Mouse (Mus musculus) kidney, postnatal 14 days (tissue): ENCODE measurements at regions not wholly inside any gene's neighbourhood (a gene's known extent, or its start where the extent isn't known, plus 50 kb on each side); places are given as distances from the start of the nearest gene placed in this dataset.
"Not testable (repeated sequence)": the region's sequence is repeated elsewhere in the genome, so short reads cannot be mapped to it uniquely, and the experiment has no call there.

ENCODE experiments used
- DNase-seq: peaks from one replicate; pipeline ENCODE4 v3.0.0; 2022; ENCODE audit warnings: mixed read lengths

DNA sequence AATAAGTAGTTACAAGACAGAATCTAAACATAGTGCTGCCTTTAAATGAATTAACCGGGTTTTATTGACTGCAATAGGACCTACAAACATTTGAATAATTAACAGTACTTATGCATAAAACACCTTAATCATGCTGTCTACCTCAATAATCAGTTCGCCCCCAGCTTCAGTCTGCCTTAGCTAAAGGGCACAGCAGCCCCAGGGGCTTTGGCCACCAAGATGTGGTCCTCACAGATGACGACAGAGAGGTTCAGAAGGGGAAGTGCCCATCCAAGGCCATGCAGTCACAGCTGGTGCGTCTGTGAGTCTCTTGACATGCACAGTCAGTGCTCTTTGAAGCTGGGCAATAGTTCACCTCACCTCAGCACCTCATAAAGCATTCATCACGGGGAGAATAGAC is 452.8 kb upstream of the Jmjd1c start:
- no peak for DNase-seq

DNA sequence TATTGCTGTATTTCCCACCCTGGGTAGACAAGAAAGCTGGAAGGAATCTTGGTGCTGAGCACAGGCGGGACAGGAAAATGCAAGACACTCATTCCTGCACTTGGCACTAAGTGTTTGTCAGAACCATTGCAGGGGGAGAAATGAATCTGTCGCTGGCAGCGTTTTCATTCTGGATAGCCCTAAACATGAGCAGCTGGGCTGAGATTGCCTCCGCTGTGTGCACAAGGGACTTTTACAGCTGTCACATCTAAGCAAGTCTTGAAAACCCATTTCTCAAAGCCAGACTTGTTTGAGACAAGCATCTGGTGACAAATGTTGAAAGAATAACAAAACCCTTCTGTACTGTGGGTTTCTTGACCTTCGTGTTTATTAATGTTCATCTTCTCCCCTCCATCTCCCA is 438.4 kb upstream of the Jmjd1c start:
- DNase-seq: no peak

DNA sequence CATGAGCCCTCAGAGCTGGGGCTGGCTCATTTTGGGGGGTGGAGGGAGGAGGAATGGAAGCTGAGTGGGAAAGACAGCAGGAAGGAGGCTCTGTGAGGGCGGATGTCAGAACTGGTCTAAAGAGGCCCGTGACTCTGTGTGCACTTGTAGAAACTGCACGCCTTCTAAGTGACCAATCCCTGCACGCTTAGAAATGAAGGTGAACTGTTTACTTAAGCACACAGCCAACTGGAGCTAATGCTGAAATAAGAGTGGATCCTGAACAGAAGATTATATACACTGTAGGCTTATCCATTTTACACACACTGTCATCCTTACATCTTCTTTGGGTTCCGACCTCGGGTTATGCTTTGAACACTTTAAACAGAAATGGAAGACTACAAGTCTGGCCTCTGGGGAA is 412.8 kb upstream of the Jmjd1c start:
- DNase-seq: no peak

DNA sequence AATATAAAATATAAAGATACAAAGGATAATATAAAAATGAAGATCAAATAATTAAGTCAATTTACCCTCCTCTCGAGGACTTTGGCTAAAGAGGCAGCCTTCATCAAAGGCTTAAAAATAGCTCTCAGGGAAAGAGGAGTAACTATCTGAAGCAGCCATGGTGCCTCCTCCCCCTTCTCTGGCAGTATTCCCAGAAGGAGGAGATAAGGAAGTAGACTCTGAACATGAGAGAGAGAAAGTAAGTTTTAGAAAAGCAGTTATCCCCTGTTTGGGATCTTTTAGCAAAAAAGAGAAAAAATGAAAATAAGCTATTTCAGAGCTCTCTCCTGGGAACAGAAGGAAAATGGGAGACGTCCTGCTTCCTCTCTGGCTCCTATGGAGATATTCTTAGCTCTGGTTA is 406.7 kb upstream of the Jmjd1c start:
- not testable (repeated sequence) for DNase-seq

DNA sequence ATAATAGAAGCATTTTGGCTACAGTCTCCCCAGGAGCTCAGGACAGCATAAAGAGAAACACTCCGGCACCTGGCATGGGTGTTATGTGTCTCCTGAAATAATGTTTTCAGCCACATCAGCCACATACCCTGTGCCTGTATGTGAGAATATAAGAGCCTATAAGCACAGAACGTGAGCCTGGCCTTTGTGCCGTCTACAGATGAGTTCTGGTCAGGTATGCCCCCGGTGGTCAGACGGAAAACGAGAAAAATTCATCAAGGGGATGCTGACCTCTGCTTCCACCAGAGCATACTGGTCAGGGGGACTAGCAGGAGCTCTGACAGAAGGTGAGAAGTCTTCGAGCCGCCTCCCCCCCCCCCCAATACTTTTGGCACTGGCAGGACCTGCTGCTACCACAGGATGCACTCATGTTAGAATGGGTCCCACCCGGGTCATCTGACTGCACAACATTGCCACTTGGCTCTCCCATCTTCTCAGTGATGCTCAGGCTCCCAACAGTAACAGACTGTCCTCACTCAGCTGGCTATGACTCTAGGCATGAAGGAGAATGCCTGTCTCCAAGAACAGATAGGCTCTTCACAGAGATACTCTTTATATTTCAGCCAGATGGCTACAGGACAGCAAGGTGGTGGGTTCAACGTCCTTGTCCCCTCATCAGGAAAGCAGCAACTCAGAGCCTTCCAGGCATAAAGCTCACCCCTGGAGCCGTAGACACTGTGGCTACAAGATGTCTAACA is 401.2 kb upstream of the Jmjd1c start:
- no peak for DNase-seq

DNA sequence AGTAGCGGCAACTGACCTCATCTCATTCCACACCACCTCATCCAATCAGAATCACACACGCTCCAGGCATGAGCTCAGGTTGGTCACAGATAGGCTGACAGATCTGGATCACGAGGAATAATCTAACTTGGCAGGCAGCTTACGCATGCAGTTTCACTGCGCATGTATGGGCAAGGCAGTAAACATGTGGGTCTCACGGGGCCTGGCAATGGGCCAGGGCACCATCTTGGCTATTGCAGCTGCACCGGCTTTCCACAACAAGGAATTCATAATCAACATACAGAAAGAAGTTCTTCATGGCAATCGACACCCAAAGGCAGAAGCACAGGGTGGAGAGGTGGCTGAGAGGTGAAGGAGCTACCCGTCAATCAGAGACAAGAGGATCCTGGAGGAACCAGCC is 381.0 kb upstream of the Jmjd1c start:
- DNase-seq: not testable (repeated sequence)

DNA sequence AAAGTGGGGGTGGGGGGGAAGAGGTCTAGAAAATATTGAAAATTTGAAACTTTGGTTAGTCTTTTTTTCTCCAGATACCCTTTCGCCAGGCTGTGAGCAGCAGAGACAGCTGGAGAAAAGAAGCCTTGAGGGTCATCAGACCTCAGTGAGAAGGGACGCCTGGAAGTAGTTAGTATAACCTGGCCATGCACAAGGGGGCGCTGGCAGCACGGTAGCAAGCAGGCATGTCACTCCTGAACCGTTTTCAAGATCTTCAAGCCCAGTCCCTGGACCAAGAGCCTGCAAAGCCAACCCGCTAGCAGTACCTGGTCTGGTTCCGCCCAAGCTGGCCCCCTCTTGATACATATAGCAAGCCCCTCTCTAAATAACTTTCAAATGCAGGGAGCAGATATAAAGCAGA is 378.0 kb upstream of the Jmjd1c start:
- peak; percentile 2 for DNase-seq

DNA sequence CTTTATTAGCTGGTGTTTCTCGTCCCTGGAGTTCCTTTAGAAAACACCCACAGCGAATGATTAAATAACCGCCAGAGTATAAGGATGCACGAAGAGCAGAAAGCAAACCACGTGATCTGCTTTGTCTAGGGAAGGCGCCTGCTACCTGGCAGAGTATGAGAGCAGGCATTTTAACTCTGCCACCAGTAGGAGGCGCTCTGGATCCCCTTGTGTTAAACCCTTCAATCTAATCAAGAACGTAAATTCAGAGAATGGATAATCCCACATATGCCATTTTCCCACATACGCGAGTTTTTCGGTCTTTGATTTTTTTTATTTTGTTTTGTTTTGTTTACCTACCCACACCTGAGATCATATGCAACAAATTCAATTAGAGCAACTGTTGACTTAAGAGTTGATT is 376.1 kb upstream of the Jmjd1c start:
- no peak for DNase-seq

DNA sequence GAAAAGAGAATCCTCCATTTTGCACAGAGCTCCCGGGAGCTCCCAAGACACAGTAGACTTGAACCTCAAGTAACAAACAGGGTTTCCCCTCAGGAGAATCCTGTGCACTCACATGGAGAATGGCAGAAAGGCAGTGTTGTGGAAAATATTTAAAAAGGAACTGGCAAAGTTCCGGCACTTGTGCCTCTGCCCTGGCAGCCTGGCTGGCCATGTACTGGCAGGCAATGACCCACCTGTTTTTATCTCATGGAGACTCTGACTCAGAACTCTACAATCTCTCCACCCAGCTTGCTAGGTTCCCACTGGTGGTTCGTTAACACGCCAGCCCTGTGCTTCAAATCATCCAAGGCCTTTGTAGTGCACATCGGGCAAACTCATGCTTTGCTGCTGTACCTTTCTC is 362.3 kb upstream of the Jmjd1c start:
- no peak for DNase-seq

DNA sequence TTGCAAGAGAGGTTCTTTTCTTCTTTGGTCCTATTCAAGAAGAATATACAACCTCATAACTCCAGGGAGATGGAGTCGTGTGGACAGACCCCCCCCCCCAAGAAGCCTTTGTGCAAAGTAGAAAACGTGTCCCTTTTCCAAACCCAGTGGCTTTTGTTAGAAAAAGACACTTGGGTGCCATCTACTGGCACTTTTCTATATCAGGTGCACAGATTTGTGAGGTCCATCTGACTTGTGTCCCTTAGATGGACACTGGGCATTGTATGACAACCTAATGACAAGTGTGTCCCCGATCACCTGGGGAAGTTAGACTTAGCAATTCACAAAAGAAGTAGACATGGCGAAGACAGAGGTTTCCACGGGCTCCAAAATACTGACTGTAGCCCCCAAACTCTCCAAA is 361.1 kb upstream of the Jmjd1c start:
- peak; percentile 4 for DNase-seq

DNA sequence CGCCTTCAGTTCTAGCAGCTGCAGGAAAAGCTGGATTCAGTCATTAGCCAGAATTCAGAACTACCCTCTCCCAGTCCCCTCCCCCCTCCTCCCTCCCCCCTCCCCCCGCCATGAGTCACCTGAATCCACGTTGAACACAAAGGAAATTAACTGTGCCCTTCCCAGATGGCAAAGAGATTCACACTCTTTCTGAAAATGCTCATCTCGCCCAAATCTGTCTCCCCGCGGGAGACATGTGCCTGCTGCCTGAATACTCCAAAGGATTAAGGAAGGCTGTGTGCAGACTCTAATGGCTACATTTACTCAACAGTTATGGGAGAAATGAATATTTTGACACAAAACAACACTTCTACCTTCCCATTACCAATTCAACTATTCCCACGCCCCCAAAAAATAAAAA is 356.9 kb upstream of the Jmjd1c start:
- DNase-seq: no peak

DNA sequence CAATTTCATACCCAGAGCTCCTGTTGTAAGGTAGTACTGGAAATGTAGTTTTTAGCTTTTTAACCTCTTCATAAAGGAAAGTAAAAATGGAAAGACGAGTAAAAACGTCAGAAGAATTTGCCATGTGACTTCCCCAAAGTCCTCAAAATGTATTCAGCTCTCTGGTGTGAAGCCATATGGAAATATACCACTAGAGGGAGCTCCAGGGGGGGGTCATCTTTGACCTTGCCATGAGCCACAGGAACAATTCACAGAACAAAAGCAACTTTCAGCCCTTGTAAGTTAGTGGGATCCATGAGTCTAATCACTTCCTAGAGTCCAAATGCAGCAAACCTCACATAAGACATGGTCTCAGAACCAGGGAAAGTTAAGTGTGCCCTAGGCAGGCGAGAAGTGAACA is 354.1 kb upstream of the Jmjd1c start:
- DNase-seq: peak; percentile 5

DNA sequence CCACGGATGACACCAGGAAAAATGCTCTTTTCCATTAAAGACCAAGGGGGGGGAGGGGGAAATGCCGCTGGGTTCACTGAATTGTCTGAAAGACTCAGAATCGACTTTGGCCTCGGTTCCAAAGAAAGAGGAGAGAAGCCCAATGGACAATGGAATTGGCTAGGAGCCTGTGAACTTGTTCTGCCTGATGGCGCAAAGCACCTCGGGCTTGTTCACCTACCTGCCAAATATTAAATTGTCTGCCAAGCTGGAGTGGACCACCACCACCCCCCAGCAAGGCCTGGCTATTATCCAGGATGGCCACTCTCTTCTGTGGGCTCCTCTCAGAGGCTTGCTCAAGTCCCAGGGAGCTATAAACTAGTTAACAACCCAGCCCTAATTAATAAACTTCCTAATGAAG is 352.7 kb upstream of the Jmjd1c start:
- no peak for DNase-seq

DNA sequence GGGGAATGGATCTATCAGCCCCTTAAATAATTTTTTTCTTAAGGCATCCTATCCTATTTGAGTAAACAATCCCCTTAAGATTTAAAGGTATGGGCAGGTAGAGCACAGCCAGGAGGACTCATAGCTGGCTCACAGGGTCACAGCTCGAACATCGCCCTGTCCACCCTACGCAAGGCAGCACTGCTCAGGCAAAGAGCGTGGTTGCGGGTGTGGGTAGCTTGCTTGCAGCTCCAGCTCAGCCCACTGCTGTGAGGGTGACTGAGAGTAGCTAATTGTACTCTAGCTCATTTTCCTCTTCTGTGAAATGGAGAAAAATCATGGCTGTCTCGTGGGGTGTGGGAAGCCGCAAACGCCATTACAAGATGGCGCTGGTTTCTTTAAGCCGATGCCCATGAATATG is 350.1 kb upstream of the Jmjd1c start:
- DNase-seq: no peak

DNA sequence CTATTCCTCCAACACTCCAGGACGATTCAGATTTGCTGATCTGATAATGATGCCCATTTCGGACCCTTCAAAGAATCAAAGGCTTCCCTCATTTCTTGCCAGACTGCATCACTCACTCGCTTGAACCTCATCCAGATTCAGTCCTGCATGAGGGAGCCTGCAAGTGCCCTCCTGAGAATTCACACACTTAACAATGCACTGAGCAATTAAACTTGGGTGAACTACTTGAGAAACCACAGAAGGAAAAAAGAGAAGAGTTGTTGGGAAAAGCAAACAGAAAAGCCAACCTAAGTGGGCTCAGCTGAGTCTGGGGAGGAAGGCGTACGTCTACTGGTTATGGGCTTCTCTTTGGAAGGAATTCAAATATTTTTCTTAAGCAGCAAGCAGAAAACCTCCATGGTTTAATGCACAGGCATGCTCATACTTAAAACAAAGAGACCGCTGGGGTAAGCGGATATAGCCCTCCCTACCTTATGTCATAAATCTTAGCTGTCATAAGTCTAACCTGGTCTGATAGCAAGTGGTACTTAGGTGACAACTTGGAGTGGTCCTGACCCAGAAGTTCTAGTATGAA is 343.6 kb upstream of the Jmjd1c start:
- no peak for DNase-seq

DNA sequence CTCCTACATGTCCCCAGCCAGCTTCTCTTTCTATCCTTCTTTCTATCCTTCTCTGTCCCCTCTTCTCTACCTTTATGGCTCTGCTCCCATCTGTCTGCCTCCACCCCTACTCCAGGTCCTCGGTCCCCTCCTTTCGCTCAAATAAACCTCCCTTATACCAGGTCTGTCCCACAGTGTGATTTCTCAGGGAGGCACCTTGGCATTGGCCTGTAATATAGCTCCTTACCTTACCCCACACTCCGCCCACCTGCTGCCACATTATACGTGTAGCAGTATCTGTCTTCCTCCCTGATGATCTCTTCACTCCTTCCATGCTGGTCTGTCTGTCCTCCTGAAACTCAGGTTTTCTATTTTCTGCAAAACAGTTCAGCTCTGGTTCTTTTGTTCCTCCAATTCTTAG is 339.1 kb upstream of the Jmjd1c start:
- DNase-seq: no peak

DNA sequence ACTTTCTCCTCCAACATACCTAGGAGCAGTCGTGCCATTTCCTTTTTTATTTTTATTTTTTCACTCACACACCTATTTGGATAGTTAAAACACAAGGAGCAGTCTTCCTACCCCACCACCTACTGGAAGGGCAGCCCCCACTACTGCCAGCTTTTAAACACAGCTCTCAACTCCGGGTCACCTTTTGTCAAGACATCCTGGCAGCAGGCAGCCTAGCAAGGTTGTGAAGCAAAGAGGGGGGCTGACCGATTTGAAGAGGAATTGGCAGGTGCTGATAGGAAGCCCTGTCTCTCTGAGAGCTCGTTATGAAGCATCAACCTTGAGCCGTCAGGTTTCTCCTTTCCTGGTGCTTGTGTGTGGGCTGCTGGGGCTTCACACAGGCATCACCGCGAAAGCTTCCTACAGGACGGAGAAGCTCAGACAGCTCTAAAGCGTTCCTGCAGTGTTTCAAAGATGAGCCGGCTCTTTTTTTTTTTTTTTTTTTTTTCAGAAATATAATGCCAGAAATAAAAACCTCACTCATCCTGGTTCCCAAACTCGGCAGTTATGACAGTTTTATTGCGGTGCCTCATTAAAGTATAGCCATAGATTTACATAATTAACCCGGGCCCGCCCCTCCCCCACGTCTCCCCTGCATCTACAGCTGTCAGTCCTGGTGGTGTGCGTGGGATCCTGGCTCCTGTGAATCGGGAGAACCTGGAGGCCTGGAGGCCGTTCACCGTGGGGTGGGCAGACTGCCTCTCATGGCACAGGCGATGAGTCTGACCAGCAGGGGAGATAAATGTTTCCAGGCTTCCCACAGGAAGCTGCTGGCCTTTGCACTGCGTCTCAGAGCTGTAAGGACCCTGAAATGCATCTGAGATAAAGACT is 325.5 kb upstream of the Jmjd1c start:
- DNase-seq: no peak

DNA sequence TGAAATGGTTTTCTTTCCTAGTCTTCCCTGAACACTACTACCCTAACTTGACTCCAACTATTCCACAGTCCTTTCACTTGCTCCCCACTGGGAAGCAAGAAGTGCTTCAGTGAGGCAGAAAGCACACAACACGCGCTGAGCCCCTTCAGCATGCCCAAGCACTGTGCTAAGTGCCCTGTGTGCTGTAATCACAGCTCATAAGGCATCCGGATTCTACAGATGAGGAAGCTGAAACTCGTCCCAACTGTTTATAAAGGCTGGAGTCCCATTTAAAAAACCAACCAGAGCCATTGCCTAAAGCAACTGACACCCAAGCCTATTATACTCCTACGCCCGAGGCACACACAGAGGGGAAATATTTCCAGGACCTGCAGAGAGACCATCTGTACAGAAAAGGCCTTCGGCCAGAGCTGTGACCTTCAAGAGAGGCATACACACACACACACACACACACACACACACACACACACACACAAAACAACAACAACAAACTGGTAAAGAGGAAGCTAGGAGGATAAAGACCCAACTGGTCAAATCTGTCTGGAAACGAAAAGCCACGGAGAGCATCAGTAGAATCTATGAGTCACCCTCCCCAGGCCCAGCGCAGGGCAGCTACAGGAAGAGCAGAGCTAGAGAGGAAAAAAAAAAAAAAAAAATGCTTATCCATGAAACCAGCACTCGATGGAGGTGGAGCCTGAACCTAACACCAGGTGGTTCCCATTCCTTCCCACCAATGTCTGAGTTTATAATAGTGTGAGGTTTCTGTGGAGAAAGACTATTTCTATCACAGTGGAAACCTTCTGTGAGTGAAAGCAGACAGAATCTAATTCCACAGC is 315.4 kb upstream of the Jmjd1c start:
- no peak for DNase-seq

DNA sequence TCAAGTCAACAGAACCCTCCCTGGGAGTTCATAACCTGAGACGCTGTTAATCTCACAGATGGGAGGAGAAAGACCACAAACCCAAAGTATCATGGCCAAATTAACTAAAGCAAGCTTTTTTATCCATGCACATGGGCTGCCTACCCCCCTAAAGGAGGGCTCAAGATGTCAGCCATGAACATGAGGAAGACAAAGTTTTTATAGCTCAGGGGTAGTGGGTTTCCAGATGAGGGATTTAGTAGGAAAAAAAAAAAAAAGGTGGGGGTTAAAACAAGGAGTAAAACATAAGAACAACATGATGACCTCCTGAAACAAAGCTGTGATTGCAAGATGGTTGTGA is 314.8 kb upstream of the Jmjd1c start:
- DNase-seq: no peak

DNA sequence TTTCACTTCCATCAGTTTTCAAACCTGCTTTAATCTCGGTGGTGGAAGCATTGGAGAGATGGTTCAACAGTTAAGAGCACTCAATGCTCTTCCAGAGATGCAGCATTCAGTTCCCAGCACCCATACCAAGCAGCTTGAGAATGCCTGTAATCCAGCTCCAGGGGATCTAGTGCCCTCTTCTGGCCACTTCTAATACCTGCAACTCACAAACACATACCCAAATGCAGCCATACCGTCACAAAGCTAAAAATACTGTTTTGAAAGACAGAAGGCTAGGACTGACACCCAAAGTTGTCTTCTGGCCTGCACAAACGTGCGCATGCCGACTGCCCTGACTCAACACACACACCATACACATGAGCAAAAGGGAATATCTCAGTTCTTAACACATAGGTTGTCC is 313.9 kb upstream of the Jmjd1c start:
- no peak for DNase-seq

DNA sequence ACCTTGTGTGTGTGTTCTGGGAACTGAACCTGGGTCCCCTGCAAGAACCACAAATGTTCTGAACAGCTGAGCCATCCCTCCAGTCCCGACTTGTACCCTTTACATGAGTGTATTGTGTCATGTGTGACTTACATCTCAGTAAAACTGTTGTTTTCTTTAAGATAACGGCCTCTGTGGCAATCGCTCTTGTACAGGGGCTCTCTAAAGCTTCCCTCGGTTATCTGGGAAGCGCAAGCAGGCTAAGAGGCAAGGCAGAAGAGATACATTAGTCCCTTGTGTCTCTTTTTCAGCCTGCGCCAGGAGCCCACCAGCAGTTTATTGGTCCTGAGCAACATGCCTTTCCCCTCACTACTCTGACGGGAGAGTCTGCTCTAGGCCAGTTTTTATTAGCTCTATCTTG is 308.1 kb upstream of the Jmjd1c start:
- DNase-seq: no peak

DNA sequence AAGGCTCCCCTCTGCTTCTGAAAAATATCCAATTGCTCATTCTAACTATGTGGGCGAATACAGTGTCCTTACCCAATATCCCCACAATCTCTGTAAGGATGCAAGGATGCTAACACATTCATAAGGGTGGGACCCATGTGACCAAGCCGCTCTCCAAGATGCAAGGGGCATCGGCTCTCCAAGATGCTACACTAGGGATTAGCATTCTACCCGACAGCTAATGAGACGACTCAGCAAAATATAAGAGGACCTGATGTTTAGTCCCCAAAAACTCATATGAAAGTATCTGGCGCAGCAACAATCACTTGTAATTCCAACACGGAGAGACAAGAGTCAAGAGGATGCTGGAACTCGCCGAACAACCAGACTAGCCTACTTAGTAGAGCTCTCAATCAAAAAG is 299.6 kb upstream of the Jmjd1c start:
- no peak for DNase-seq

DNA sequence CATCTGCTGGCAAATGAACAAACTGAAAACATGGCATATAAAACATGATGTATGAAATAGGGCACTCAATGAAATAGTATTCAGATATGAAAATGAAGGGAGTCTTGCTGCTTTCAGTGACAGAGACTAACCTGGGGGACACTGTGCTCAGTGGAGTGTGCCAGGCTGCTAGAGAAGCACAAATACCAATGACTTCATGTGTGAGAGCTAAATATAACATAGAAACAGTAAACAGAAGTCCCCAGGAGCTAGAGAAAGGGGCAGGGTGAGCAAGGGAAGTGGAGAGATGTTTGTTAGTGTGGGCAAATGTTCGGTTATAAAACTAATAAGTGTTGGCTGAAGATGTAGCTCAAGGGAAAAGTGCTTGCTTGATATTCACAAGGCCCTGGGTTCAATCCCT is 293.2 kb upstream of the Jmjd1c start:
- no peak for DNase-seq
